Mouse (Mus musculus): ENCODE results near the gene Gm3448.
"Not testable (repeated sequence)": the region's sequence is repeated elsewhere in the genome, so short reads cannot be mapped to it uniquely, and the experiment has no call there.

Gm3448 gene

GRCm38 (mm10) chr17:15041175-15041729 lies at the start of gene Gm3448, which contains the start of the genes Ermard and Tcte3:
Gene Gm3448 (minus strand): TSS chr17:15041537.
Gene Ermard (plus strand): TSS chr17:15041208.
Gene Tcte3 (minus strand): TSS chr17:15041488.
- DNase-seq (ENCODE audit: low read depth): not testable (repeated sequence)

GRCm38 (mm10) chr17:15088591-15089001 lies 47.3 kb upstream of the Gm3448 start:
- no peak for DNase-seq (ENCODE audit: low read depth)

- DNase-seq (ENCODE audit: low read depth): no peak
Measured at GRCm38 (mm10) chr17:15088166-15088565, 46.8 kb upstream of the Gm3448 start.

GRCm38 (mm10) chr17:15085006-15085405 lies 43.7 kb upstream of the Gm3448 start:
- DNase-seq (ENCODE audit: low read depth): no peak

GRCm38 (mm10) chr17:15084226-15084848 lies 43.0 kb upstream of the Gm3448 start:
- no peak for DNase-seq (ENCODE audit: low read depth)

GRCm38 (mm10) chr17:15077536-15077935 lies 36.2 kb upstream of the Gm3448 start:
- DNase-seq (ENCODE audit: low read depth): no peak

DNA sequence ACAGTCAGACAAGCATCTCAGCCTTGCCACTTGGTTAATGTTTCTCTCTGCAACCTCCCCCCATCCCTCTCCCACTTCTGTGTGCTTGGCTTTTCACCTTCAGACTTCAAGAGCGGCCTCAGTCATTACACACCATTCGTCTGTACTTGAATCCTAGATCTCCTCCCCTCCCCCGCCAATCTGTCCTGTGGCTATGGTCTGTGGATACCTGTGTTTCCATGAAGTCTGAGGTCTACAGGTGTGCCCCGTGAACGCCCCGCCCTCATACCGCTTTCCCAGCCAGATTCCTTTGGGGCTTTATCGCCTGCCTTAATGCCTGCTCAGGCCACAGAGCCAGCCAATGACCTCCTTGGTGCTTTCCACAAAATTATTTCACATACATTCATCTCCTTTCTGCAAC lies 33.7 kb upstream of the Gm3448 start:
- no peak for DNase-seq (ENCODE audit: low read depth)

- DNase-seq (ENCODE audit: low read depth): no peak
Measured at GRCm38 (mm10) chr17:15072211-15072610, 30.9 kb upstream of the Gm3448 start.

DNA sequence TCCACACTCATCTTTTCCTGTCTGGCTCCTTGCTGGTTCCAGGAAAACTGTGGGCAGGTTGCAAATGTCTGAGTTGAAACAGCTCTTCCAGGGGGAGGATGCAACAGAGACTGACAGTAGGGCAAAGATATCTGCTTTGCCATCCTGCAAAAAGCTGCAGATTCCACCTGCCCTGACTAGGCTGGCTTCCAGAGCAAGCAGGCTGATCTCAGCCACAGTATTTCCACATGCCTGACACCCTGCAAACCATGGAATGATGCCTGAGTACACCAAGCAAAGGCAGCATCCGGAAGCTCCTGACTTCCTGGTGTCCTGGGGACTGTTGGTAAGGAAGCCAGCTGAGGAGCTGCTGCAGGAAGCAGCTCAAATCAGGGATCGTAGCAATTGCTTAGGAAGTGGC lies 27.8 kb upstream of the Gm3448 start:
- no peak for DNase-seq (ENCODE audit: low read depth)

GRCm38 (mm10) chr17:15068040-15068792 lies 26.9 kb upstream of the Gm3448 start:
- DNase-seq (ENCODE audit: low read depth): no peak

DNA sequence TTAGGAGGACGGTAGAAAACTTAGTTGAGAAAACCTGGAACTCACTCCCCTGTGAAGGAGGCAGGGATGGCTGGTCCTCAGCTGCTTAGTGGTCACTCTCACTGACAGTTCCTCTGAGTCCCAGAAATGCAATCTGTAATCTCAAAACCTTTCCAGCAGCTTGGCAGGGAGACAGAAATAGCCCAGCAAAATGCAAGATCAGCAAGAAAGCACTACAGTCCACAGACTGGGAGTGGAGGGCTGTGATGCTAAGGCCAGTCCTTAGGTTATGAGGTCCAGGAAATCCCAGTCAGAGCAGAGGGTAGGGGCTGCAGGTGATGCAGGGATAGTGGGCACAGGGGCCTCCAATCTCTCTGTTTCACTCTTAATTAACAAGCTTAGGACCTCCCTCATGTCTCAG lies 25.6 kb upstream of the Gm3448 start:
- DNase-seq (ENCODE audit: low read depth): no peak

DNA sequence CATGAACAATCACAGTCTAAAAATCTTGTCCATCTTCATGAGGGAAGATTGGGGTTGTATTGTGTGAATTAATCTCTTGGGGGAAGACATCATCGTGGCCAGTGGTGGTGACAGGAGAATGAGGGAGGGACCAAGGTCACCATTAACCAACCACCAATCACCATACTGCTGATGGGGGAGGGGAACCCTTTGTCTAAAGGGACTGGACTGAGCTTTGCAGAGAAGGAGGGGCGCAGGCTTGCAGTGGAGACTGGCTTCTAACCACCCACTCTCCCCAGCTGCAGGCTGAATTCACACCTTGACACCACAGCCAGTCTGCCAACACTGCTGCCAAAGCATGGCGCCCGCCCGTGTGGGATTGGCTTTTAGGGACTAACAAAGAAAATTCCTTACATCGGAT lies 24.7 kb upstream of the Gm3448 start:
- no peak for DNase-seq (ENCODE audit: low read depth)

- DNase-seq (ENCODE audit: low read depth): peak; percentile 10
Measured at GRCm38 (mm10) chr17:15065391-15066024, 24.2 kb upstream of the Gm3448 start.

GRCm38 (mm10) chr17:15060356-15060755 lies 19.0 kb upstream of the Gm3448 start:
- DNase-seq (ENCODE audit: low read depth): no peak

- no peak for DNase-seq (ENCODE audit: low read depth)
Measured at GRCm38 (mm10) chr17:15059646-15060045, 18.3 kb upstream of the Gm3448 start.

GRCm38 (mm10) chr17:15058161-15058591 lies 16.8 kb upstream of the Gm3448 start:
- no peak for DNase-seq (ENCODE audit: low read depth)

GRCm38 (mm10) chr17:15055925-15056324 lies 14.6 kb upstream of the Gm3448 start:
- no peak for DNase-seq (ENCODE audit: low read depth)

DNA sequence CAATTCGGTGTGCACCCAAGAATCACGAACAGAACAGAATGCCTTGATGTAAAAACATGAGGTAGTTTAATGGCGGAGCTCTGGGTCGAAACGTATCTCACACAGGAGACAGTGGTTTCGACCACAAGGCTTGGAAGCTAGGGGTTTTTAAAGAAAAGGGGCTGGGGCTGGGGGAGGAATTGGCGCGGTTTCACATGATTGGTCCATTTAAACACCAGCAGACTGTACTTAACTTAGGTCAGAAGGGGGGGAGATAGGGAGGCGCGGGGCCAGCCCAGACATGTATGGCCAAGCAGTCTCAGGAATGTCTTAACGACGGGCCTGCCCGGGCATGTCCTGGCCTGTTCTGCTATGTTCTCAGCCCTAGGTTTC lies 12.5 kb upstream of the Gm3448 start:
- DNase-seq (ENCODE audit: low read depth): not testable (repeated sequence)

DNA sequence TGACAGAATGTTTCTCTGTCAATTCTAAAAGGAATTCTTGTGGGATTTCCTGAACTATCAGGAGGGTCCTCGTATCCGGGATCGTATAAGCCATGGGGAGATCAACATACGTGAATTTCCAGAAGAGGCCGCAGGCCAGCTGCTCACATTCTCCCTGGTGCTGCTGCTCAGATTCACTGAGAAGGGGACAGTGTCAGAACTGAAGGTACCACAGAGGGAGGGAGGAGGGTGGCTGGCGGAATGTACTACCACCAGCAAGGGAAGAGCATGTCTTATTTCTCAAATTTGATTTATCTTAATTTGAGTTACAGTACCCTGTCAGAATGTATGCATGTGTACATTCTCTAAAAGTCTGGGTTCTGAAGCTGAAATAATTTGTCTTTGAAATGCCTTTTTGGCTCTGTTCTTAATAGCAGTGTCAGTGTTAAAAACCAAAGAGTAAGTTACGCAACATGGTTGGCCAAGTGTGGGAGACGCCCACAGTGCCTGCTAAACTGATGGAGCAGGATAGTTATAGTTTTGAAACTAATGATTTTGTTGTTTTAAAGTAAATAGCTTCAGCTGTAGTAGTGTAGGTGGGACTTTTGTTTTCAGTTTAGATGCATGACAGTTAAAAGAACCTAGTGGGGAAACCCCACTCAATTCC lies 12.0 kb upstream of the Gm3448 start:
- DNase-seq (ENCODE audit: low read depth): not testable (repeated sequence)

DNA sequence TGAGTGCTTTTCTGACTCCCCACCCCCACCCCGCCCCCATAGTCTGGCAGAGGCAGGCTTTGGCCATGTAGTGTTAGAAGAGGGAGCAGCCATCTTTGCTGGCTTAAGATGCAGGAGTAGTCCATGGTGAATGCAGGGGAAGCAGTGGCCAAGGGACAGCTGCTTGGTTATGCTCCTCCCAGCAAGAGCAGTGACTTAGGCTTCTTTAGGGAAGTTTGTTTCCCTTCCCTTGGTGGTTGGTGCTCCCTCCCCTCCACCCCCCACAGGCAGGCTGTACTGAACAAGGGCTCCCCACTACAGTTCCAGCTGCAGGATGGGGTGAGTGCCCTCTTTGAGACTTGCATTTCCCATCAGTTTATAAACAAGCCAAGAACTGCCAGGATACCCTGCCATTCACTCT lies 11.4 kb upstream of the Gm3448 start:
- DNase-seq (ENCODE audit: low read depth): not testable (repeated sequence)

- DNase-seq (ENCODE audit: low read depth): not testable (repeated sequence)
Measured at GRCm38 (mm10) chr17:15050338-15050737, 9.0 kb upstream of the Gm3448 start.

GRCm38 (mm10) chr17:15040455-15040854 lies 882 bp downstream of the Gm3448 start:
- not testable (repeated sequence) for DNase-seq (ENCODE audit: low read depth)

Measured in naive thymus-derived CD4-positive, alpha-beta T cell, adult 2 months (primary cell).